Mouse (Mus musculus): ENCODE measurements at regions not wholly inside any gene's neighbourhood (a gene's known extent, or its start where the extent isn't known, plus 50 kb on each side); places are given as distances from the start of the nearest gene placed in this dataset.
A peak's percentile ranks its signal among the peaks of the same experiment; 100 is the strongest.

GRCm38 (mm10) chr10:99641784-99642183 is 117.7 kb downstream of the Csl start:
- peak; percentile 89 for DNase-seq (ENCODE audit: low spot score)

- no peak for DNase-seq (ENCODE audit: low spot score)
These were observed 117.1 kb downstream of the Csl start for GRCm38 (mm10) chr10:99642201-99642827.

- DNase-seq (ENCODE audit: low spot score): peak; percentile 57
These were observed 114.5 kb downstream of the Csl start for GRCm38 (mm10) chr10:99644981-99645380.

- DNase-seq (ENCODE audit: low spot score): no peak
These were observed 107.4 kb downstream of the Csl start for GRCm38 (mm10) chr10:99652011-99652410.

- DNase-seq (ENCODE audit: low spot score): no peak
These were observed 105.2 kb downstream of the Csl start for GRCm38 (mm10) chr10:99654284-99654683.

- DNase-seq (ENCODE audit: low spot score): no peak
These were observed 82.8 kb downstream of the Csl start for GRCm38 (mm10) chr10:99676557-99677098.

- no peak for DNase-seq (ENCODE audit: low spot score)
These were observed 81.4 kb downstream of the Csl start for GRCm38 (mm10) chr10:99678096-99678495.

GRCm38 (mm10) chr10:99679813-99680212 is 79.6 kb downstream of the Csl start:
- DNase-seq (ENCODE audit: low spot score): no peak

- no peak for DNase-seq (ENCODE audit: low spot score)
These were observed 77.5 kb downstream of the Csl start for GRCm38 (mm10) chr10:99681932-99682331.

GRCm38 (mm10) chr10:99682350-99682749 is 77.1 kb downstream of the Csl start:
- DNase-seq (ENCODE audit: low spot score): no peak

GRCm38 (mm10) chr10:99683310-99683709 is 76.1 kb downstream of the Csl start:
- no peak for DNase-seq (ENCODE audit: low spot score)

GRCm38 (mm10) chr10:99685911-99686310 is 73.5 kb downstream of the Csl start:
- DNase-seq (ENCODE audit: low spot score): peak; percentile 14

- DNase-seq (ENCODE audit: low spot score): no peak
These were observed 72.4 kb downstream of the Csl start for GRCm38 (mm10) chr10:99687011-99687410.

- no peak for DNase-seq (ENCODE audit: low spot score)
These were observed 61.8 kb downstream of the Csl start for GRCm38 (mm10) chr10:99697696-99698095.

GRCm38 (mm10) chr10:99699498-99699897 is 60.0 kb downstream of the Csl start:
- peak; percentile 41 for DNase-seq (ENCODE audit: low spot score)

GRCm38 (mm10) chr10:99700052-99700777 is 59.2 kb downstream of the Csl start:
- DNase-seq (ENCODE audit: low spot score): no peak

Data from embryo, embryonic 10 days (tissue).